Mouse (Mus musculus) hindbrain, embryonic 10.5 days (tissue): ENCODE data around the gene Ppfibp2. TPM values are rescaled to one million over a fixed set of nuclear protein-coding genes. Genes with fewer than 3 reads are reported as not detected.

Source experiments
- DNase-seq: peaks from one replicate; pipeline ENCODE4 v3.0.0-alpha.2; 2017; ENCODE audit warnings: low spot score
- H3K27ac ChIP-seq: fragments of 300-500 bp; sonication (generic); 2 replicates; pipeline ENCODE4 v1.5.1; 2016; ENCODE audit warnings: mild to moderate bottlenecking, moderate library complexity
- H3K27me3 ChIP-seq: fragments of 300-500 bp; sonication (generic); 2 replicates; pipeline ENCODE4 v1.6.1; 2016; ENCODE audit warnings: mild to moderate bottlenecking; ENCODE audit not compliant: poor library complexity, insufficient read depth, severe bottlenecking
- H3K36me3 ChIP-seq: fragments of 300-500 bp; sonication (generic); 2 replicates; pipeline ENCODE4 v1.6.1; 2016; ENCODE audit warnings: mild to moderate bottlenecking, moderate library complexity
- H3K4me1 ChIP-seq: fragments of 300-500 bp; sonication (generic); replicated peaks from 2 replicates; pipeline ENCODE4 v1.6.1; 2016; ENCODE audit warnings: mild to moderate bottlenecking
- H3K4me3 ChIP-seq: fragments of 300-500 bp; sonication (generic); 2 replicates; pipeline ENCODE4 v1.5.1; 2016; ENCODE audit warnings: mild to moderate bottlenecking, moderate library complexity
- H3K9me3 ChIP-seq: fragments of 300-500 bp; sonication (generic); 2 replicates; pipeline ENCODE4 v1.6.1; 2016; ENCODE audit warnings: mild to moderate bottlenecking, moderate library complexity
- WGBS: fragments of 180-500 bp; shearing (Covaris S2); methylation state at CpG from one replicate; pipeline ENCODE4 v1.1.7; 2016; 5-methylcytosine and 5-hydroxymethylcytosine counted together
- polyA plus RNA-seq: library from polyadenylated mRNA; unstranded; fragments of >200 nt; fragmentation: Nextera tagmentation; extraction: Ambion mirVana; gene quantifications from 2 replicates; pipeline ENCODE4 v1.2.1, GENCODE M21; 2016

The Ppfibp2 gene
- 7.4 and 10.0 TPM in 2 replicates for polyA plus RNA-seq

DNA sequence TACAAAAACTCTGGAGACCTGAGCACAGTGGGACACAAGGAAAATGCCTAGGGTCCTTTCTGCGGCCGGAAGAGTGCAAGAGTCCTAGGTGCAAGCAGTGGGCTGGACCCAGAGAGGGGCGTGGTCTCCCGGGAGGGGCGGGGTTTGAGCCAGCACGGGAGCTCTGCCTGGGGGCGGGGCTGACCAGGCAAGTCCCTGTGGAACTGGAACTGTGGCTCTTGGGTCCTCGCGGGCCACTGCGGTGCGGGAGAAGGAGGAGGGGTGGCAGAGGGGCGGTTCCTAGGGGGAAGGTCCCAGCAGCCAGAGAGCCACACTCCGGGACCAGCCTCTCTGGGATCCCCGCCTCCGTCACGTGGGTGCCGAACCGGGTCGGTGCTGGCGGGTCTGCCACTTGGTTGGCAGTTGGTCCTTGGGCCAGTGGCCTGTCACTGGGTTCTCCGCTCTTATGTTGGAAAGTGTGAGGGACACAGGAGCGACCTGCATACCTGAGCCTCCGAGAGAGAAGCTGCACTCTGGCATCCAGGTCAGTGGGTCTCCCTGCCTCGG is at the start of gene Ppfibp2:
TSS of gene Ppfibp2 (plus strand) at position 351 of the 546 bp plus-strand sequence.
- Histone ChIP-seq H3K27me3 (peaks cover 11% of the 10 kb centered on the region), H3K36me3 (no peaks in the 10 kb centered on the region), H3K27ac (peak within 1 kb of the TSS; percentile 64), H3K4me3 (peak within 1 kb of the TSS; percentile 69), H3K9me3 (no peaks in the 10 kb centered on the region), H3K4me1 (peaks cover 15% of the 10 kb centered on the region)
- 1% methylated on average over 24 of the region's 24 CpGs for WGBS
- DNase-seq: peak; percentile 89

DNA sequence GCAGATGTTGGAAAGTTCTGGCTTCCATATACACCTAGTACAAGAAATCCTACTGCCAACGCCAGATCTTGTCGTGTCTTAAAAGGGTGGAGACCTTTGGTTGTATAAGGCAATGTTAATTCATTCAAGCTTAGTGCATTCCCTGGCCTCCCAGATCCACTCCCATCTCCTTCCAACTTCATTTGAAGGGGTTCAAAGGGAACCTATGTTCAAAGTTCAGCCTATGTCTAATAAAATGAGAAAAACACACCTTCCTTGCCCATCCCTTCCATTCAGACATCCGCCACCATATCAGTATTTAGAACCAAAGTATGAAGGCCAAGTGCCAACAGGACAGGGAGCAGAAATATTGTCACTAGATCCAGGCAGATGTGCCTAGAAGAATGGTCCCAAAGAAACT is 47.1 kb upstream of the Ppfibp2 start:
- Histone ChIP-seq H3K9me3 (no peaks in the 10 kb centered on the region), H3K27ac (no peak overlapping the region), H3K4me3 (no peak overlapping the region), H3K36me3 (no peaks in the 10 kb centered on the region), H3K27me3 (no peaks in the 10 kb centered on the region), H3K4me1 (no peaks in the 10 kb centered on the region)
- DNase-seq: no peak
- 91% methylated on average over 3 of the region's 3 CpGs for WGBS

DNA sequence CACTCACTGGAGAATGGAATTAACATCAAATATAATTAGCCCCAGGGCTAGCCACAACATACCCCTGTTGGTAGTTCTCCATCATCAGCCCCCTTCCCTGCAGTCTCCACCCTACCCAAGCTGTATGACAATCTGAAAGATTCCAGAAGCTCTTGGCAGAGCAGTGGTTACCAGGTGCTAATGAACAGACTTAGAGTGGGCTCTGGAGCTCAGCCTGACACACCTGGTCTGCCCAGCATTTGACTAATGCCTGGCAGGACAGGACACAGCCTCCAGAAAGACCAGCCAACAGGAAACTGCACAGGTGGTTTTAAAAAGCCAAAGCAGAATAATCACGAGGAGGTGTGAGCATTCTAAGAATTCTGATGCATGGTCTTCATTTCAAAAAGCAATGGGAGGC is 41.5 kb upstream of the Ppfibp2 start:
- no peaks in the 10 kb centered on the region for H3K4me1 ChIP-seq
- no peaks in the 10 kb centered on the region for H3K36me3 ChIP-seq
- no peaks in the 10 kb centered on the region for H3K9me3 ChIP-seq
- DNase-seq: no peak
- no peak overlapping the region for H3K4me3 ChIP-seq
- WGBS: 72% methylated on average over 1 of the region's 1 CpGs
- H3K27me3 ChIP-seq: no peaks in the 10 kb centered on the region
- no peak overlapping the region for H3K27ac ChIP-seq

DNA sequence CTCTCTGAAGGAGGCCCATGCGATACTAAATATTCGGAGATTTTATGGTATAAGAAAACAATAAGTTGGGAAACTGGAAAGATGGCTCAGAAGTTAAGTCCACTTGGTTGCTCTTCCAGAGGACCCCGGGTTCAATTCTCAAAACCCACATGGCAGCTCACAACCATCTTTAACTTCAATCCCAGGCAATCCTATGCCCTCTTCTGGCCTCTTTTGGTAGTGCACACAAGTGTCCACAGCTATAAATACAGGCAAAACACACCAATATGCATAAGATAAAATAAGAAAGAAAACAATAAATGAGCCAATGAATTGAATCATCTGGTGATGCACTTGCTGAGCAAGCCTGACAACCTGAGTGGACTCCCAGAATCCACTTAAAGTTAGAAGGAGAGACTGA is 39.1 kb upstream of the Ppfibp2 start:
- Histone ChIP-seq H3K9me3 (no peaks in the 10 kb centered on the region), H3K36me3 (no peaks in the 10 kb centered on the region), H3K4me3 (no peak overlapping the region), H3K27me3 (no peaks in the 10 kb centered on the region), H3K27ac (no peak overlapping the region), H3K4me1 (no peaks in the 10 kb centered on the region)
- peak; percentile 9 for DNase-seq
- WGBS: 84% methylated on average over 3 of the region's 3 CpGs

DNA sequence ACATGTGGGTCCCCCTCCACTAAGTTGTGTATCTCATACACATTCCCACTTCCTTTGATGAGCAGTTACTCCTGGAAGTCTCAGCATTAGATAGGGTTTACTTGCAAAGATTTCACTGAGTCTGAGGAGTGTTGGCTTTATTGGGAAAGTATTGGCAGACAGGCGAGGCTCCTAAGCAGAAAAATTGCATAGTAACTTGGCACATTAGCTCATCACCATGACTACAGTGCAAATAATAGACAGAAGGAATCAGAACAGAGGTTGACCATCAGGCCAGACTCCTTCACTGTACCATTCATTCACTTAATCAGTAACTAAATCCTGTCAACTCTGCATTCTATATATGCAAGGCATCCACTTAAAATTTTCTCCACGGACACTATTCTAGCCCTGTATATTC is 34.3 kb upstream of the Ppfibp2 start:
- Histone ChIP-seq H3K27me3 (no peaks in the 10 kb centered on the region), H3K36me3 (no peaks in the 10 kb centered on the region), H3K4me3 (no peak overlapping the region), H3K9me3 (no peaks in the 10 kb centered on the region), H3K27ac (no peak overlapping the region), H3K4me1 (no peaks in the 10 kb centered on the region)
- DNase-seq: no peak
- WGBS: 84% methylated on average over 2 of the region's 2 CpGs

DNA sequence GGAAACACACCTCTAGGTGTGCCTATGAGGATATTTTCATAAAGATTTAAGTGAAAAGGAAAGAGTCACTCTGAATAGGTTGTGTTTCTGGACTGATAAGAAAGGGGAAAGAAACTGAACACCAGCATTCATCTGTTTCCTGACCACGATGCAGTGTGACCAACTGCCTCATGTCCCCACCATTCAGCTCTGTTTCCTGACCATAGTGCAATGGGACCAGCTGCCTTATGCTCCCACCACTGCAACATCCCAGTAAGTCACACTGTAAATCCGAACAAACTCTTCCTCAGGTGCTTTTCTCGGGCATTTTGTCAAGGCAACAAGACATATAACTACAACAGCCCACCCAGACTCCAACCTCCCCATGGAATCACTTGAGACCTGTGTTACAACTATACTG is 33.4 kb upstream of the Ppfibp2 start:
- H3K9me3 ChIP-seq: no peaks in the 10 kb centered on the region
- H3K4me1 ChIP-seq: no peaks in the 10 kb centered on the region
- DNase-seq: no peak
- WGBS: 79% methylated on average over 3 of the region's 3 CpGs
- no peaks in the 10 kb centered on the region for H3K27me3 ChIP-seq
- no peaks in the 10 kb centered on the region for H3K36me3 ChIP-seq
- H3K4me3 ChIP-seq: no peak overlapping the region
- no peak overlapping the region for H3K27ac ChIP-seq

DNA sequence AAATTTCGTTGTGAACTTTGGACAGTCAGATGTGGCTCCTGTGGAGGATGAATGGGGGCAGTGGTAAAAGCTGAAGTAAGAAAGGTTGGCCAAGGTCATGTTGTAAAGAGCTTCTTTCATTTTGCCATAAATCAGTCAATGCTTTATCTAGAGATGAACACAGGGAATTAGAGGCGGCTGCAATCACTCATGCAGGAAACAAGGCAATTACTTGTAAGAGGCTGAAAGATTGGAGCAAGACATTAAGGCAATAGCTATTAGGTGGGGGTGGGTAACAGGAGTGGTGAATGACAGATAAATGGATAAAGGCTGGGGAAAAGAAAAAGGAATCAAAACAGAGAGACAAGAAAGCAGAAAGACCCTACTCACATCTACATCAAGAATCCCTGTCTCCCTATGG is 31.3 kb upstream of the Ppfibp2 start:
- no peaks in the 10 kb centered on the region for H3K36me3 ChIP-seq
- H3K4me3 ChIP-seq: no peak overlapping the region
- H3K4me1 ChIP-seq: no peaks in the 10 kb centered on the region
- H3K27me3 ChIP-seq: no peaks in the 10 kb centered on the region
- H3K27ac ChIP-seq: no peak overlapping the region
- DNase-seq: no peak
- H3K9me3 ChIP-seq: no peaks in the 10 kb centered on the region
- 66% methylated on average over 2 of the region's 2 CpGs for WGBS

DNA sequence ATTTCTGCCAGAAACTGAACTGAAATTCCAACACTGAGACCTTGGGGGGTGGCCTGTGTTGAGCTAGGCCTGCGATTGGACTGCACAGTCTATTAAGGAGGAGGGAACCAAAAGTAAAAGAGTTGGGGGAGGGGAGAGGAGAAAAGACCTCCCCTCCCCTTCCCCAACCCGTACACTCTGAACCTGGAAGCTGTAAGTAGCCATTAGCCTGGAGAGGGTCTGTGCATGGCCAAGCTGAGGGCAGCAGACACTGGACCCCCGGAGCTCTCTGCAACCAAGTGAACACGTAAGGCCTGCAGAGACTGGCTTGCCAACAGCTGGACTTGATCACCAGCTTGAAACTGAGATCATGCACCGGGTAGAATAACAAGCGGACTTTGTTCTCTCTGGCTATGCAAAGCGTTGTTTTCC is 27.7 kb upstream of the Ppfibp2 start, which contains the start of gene Olfml1:
TSS of gene Olfml1 (plus strand) at position 186 of the 411 bp plus-strand sequence.
- Histone ChIP-seq H3K27ac (peak within 1 kb of the TSS; percentile 45), H3K27me3 (no peaks in the 10 kb centered on the region), H3K36me3 (no peaks in the 10 kb centered on the region), H3K9me3 (no peaks in the 10 kb centered on the region), H3K4me3 (peak within 1 kb of the TSS; percentile 24), H3K4me1 (no peaks in the 10 kb centered on the region)
- WGBS: 52% methylated on average over 7 of the region's 7 CpGs
- DNase-seq: peak; percentile 60

DNA sequence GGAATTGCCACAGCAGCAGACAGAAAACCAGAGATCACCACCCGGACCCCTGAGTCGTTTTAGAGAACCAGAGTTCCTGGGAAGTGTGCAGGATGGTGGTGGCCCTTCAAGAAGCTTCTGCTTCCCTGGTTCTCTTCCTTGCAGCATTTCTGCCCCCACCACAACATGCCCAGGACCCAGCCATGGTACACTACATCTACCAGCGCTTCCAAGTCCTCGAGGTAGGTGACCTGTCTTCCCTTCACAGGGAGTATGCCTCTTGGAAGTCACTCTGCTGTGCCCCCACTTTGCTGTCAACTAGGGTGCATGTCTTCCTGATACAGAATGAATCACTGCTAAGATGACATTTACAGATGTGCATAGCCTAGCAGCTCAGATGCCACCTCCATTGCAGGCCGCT is 27.3 kb upstream of the Ppfibp2 start:
- 68% methylated on average over 5 of the region's 5 CpGs for WGBS
- no peaks in the 10 kb centered on the region for H3K4me1 ChIP-seq
- no peaks in the 10 kb centered on the region for H3K9me3 ChIP-seq
- H3K27me3 ChIP-seq: no peaks in the 10 kb centered on the region
- DNase-seq: no peak
- peak overlapping the region; percentile 24 for H3K4me3 ChIP-seq
- no peaks in the 10 kb centered on the region for H3K36me3 ChIP-seq
- H3K27ac ChIP-seq: peak overlapping the region; percentile 37

DNA sequence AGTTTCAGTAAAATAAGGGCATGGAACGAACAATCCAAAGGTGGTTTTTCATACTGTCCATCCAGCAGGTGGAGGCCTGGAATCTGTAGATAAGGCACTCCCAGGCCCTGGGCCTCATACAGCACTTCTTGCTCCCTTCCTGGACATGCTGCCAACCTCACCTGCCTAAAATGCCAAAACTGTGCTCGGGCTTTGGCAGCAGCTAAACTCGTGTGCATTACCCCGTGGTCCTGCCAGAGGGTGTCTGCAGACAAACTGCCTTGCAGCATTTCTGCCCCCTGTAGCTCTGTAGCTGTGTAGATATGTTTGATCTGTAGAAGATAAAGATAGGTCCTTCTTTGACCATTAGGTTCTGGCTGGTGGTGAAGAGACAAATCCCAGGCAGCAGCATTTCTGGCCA is 26.0 kb upstream of the Ppfibp2 start:
- Histone ChIP-seq H3K27me3 (no peaks in the 10 kb centered on the region), H3K9me3 (no peaks in the 10 kb centered on the region), H3K4me1 (no peaks in the 10 kb centered on the region), H3K36me3 (no peaks in the 10 kb centered on the region), H3K4me3 (no peak overlapping the region), H3K27ac (no peak overlapping the region)
- 70% methylated on average over 4 of the region's 4 CpGs for WGBS
- no peak for DNase-seq

DNA sequence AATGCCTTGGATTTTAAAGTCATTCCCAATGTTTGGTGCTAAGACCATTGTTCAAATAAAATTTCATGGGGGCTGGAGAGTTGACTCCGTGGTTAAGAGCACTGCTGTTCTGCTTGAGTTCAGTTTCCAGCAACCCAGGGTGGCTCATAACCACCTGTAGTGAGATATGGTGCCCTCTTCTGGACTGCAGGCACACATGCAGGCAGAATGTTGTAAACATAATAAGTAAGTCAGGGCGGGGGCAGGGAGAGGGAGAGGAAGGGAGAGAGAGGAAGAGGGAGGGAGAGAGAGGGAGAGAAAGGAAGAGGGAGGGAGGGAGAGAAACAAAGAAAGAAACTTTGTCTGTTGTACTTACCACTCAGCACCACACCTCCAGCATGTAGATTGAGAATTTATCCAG is 21.2 kb upstream of the Ppfibp2 start:
- WGBS: 60% methylated on average over 2 of the region's 2 CpGs
- Histone ChIP-seq H3K36me3 (no peaks in the 10 kb centered on the region), H3K4me3 (no peak overlapping the region), H3K27ac (no peak overlapping the region), H3K9me3 (no peaks in the 10 kb centered on the region), H3K27me3 (no peaks in the 10 kb centered on the region), H3K4me1 (no peaks in the 10 kb centered on the region)
- no peak for DNase-seq

DNA sequence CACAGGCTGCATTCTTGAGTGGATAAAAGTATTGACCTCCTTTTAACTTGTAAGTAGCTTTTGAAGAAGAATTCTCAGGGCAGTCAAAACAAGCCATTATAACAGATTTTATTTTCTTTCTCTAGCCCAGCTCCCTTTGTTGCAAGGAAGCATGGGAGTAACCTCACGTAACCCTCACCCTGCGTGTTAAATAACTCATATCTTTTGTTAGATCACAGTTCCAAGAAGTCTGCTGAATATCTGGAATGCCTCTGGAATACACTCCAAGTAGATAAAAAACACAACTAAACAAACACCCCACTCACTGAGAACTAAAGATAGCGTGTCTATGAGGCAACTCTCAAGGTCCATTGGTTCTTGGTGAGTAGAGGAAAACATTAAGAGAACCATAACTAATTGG is 20.7 kb upstream of the Ppfibp2 start:
- H3K27me3 ChIP-seq: no peaks in the 10 kb centered on the region
- WGBS: 78% methylated on average over 3 of the region's 3 CpGs
- no peaks in the 10 kb centered on the region for H3K9me3 ChIP-seq
- no peak overlapping the region for H3K4me3 ChIP-seq
- no peak overlapping the region for H3K27ac ChIP-seq
- no peaks in the 10 kb centered on the region for H3K4me1 ChIP-seq
- H3K36me3 ChIP-seq: no peaks in the 10 kb centered on the region
- DNase-seq: no peak

DNA sequence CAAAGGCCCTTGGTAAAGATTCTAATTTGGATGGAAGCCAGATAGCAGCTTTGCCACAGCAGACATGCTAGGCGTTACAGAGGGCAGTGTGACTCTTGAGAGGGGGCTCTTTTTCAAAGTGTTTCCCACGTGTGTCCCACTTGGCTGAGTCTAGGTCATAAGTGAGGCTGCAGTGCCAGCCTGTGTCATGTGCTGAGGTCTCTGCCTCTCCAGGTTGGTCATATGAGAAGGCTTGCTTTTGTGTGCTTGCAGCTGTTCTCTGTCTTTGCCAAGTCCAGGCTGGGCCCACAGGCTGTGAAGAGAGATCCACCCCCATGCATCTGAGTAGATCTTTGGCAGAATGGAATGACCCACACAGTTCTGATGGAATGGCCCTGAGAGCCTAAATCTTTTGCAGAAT is 2.4 kb upstream of the Ppfibp2 start:
- H3K4me1 ChIP-seq: peaks cover 15% of the 10 kb centered on the region
- H3K9me3 ChIP-seq: no peaks in the 10 kb centered on the region
- WGBS: 60% methylated on average over 2 of the region's 2 CpGs
- H3K4me3 ChIP-seq: no peak overlapping the region
- no peak for DNase-seq
- H3K27me3 ChIP-seq: peaks cover 11% of the 10 kb centered on the region
- no peaks in the 10 kb centered on the region for H3K36me3 ChIP-seq
- no peak overlapping the region for H3K27ac ChIP-seq

DNA sequence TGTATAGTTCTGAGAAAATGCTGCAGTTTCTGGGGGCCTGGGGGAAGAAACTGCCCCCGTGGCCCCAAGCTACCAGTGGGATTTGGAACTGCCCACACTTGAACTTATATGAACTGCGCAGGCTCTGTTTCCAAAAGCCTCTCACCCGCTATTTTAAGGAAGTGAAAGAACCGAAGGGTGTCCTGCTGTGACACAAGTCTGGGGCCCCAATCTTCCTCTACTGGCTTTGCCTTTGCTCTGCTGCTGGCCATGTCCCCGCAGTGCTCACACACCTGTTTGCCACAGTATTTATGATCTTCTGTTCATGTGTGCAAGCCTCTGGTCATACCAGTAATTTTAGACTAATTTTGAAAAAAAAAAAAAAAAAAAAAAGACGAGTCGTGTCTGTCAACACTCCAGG is 1.1 kb upstream of the Ppfibp2 start:
- WGBS: 32% methylated on average over 7 of the region's 7 CpGs

More for the DNA sequence above, 1.1 kb upstream of the Ppfibp2 start:
- Histone ChIP-seq H3K27ac (no peak overlapping the region), H3K4me3 (no peak overlapping the region), H3K27me3 (peaks cover 11% of the 10 kb centered on the region), H3K4me1 (peaks cover 15% of the 10 kb centered on the region), H3K36me3 (no peaks in the 10 kb centered on the region), H3K9me3 (no peaks in the 10 kb centered on the region)
- no peak for DNase-seq
